Mouse (Mus musculus) T-helper 1 cell (primary cell): Measurements from ENCODE around the gene Gm10670.
"Not testable (repeated sequence)": the region's sequence is repeated elsewhere in the genome, so short reads cannot be mapped to it uniquely, and the experiment has no call there.

ENCODE experiments used
- in situ Hi-C: fragments of 300-600 bp; cut with MboI, MseI; formaldehyde crosslinking; loops from one replicate; pipeline ENCODE4 v1.15.1; 2025; ENCODE audit warnings: high pct_unique_total_duplicates

Gm10670 gene

DNA sequence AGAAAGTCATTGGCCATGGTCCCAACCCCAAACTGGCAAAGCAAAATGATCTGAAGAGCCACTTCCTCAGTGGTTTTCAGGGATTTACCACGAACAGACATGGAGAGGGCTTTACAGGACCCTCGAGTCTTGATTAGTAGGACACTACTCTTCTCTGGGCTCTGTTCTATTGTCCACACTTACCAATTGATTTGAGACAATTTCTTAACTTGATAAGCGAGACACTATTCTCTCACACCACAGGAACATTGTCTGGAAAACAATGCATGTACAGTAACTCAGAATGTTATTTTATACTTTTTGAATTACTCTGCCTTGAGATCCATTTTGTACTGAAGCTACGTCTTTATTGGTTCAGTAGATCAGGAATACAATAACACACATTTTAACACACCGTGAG lies at the start of gene Gm10670:
Gene Gm10670, minus strand, starts transcription at position 101 of the 400 bp plus-strand sequence.
- in situ Hi-C loops, result not testable (repeated sequence)

- in situ Hi-C loops, result not testable (repeated sequence)
These were observed 35.7 kb upstream of the Gm10670 start, which contains the start of gene Vmn1r103 for GRCm38 (mm10) chr7:20510434-20510833. Gene Vmn1r103, minus strand, starts transcription at chr7:20510534.

GRCm38 (mm10) chr7:20442493-20442892 lies 32.2 kb downstream of the Gm10670 start, which contains the start of gene Vmn1r101:
Gene Vmn1r101, minus strand, starts transcription at chr7:20442593.
- in situ Hi-C loops, result loop anchor here (10.0 kb wide), 1 partner anchor 1992 kb away; the partner anchor contains the start of gene Vmn1r149
